Mouse (Mus musculus): Measurements from ENCODE around the gene Ptpro. TPM values are rescaled to one million over a fixed set of nuclear protein-coding genes. Genes with fewer than 3 reads are reported as not detected.

The Ptpro gene
- 1.8 and 2.3 TPM in 2 replicates for polyA plus RNA-seq (2015; fragmentation: Nextera tagmentation; extraction: Ambion mirVana)

GRCm38 (mm10) chr6:137252194-137252886 lies at the start of gene Ptpro:
TSS of gene Ptpro (plus strand) at chr6:137252319.
- Histone ChIP-seq H3K9me3 (ENCODE audit: control insufficient read depth, low read length) (no peaks in the 10 kb centered on the region), H3K4me1 (ENCODE audit: control insufficient read depth, insufficient read depth, low read length) (no peaks in the 10 kb centered on the region; the same call in 1 of the 2 replicates), H3K36me3 (ENCODE audit: control insufficient read depth, insufficient read depth, low read length) (no peaks in the 10 kb centered on the region), H3K4me3 (ENCODE audit: low read length) (peak within 1 kb of the TSS; percentile 48), H3K27me3 (replicated peaks; ENCODE audit: control insufficient read depth, insufficient read depth, low read length) (peaks cover 12% of the 10 kb centered on the region), H3K4me2 (ENCODE audit: low read depth, low read length) (peak within 1 kb of the TSS; percentile 87), H3K9ac (ENCODE audit: low read depth, low read length) (peak within 1 kb of the TSS; percentile 50; the same call in 1 of the 2 replicates), H3K27ac (ENCODE audit: low read length) (no peak within 1 kb of the TSS)
- peak; percentile 64 for ATAC-seq
- 2% methylated on average over 53 of the region's 53 CpGs for WGBS

GRCm38 (mm10) chr6:137202661-137203060 lies 49.5 kb upstream of the Ptpro start:
- Histone ChIP-seq H3K36me3 (ENCODE audit: control insufficient read depth, insufficient read depth, low read length) (no peaks in the 10 kb centered on the region), H3K4me3 (ENCODE audit: low read length) (no peak overlapping the region), H3K27ac (ENCODE audit: low read length) (no peak overlapping the region), H3K27me3 (replicated peaks; ENCODE audit: control insufficient read depth, insufficient read depth, low read length) (no peaks in the 10 kb centered on the region; the same call in 1 of the 2 replicates), H3K9ac (ENCODE audit: low read depth, low read length) (no peak overlapping the region), H3K4me1 (ENCODE audit: control insufficient read depth, insufficient read depth, low read length) (no peaks in the 10 kb centered on the region), H3K9me3 (ENCODE audit: control insufficient read depth, low read length) (no peaks in the 10 kb centered on the region), H3K4me2 (ENCODE audit: low read depth, low read length) (no peak overlapping the region)
- 85% methylated on average over 4 of the region's 4 CpGs for WGBS
- ATAC-seq = no peak

- H3K27me3 ChIP-seq (replicated peaks; ENCODE audit: control insufficient read depth, insufficient read depth, low read length) = no peaks in the 10 kb centered on the region; the same call in 1 of the 2 replicates
- no peak overlapping the region for H3K4me2 ChIP-seq (ENCODE audit: low read depth, low read length)
- H3K4me1 ChIP-seq (ENCODE audit: control insufficient read depth, insufficient read depth, low read length) = no peaks in the 10 kb centered on the region
- H3K9me3 ChIP-seq (ENCODE audit: control insufficient read depth, low read length) = no peaks in the 10 kb centered on the region
- no peak overlapping the region for H3K9ac ChIP-seq (ENCODE audit: low read depth, low read length)
- H3K4me3 ChIP-seq (ENCODE audit: low read length) = no peak overlapping the region
- H3K27ac ChIP-seq (ENCODE audit: low read length) = no peak overlapping the region
- WGBS = 54% methylated on average over 11 of the region's 11 CpGs
- ATAC-seq = no peak
- H3K36me3 ChIP-seq (ENCODE audit: control insufficient read depth, insufficient read depth, low read length) = no peaks in the 10 kb centered on the region
Measured at GRCm38 (mm10) chr6:137205662-137206400, 46.3 kb upstream of the Ptpro start.

GRCm38 (mm10) chr6:137207126-137207525 lies 45.0 kb upstream of the Ptpro start:
- H3K4me3 ChIP-seq (ENCODE audit: low read length) = no peak overlapping the region
- no peaks in the 10 kb centered on the region for H3K36me3 ChIP-seq (ENCODE audit: control insufficient read depth, insufficient read depth, low read length)
- no peaks in the 10 kb centered on the region for H3K4me1 ChIP-seq (ENCODE audit: control insufficient read depth, insufficient read depth, low read length)
- H3K9me3 ChIP-seq (ENCODE audit: control insufficient read depth, low read length) = no peaks in the 10 kb centered on the region
- ATAC-seq = no peak
- no peak overlapping the region for H3K27ac ChIP-seq (ENCODE audit: low read length)
- no peak overlapping the region for H3K4me2 ChIP-seq (ENCODE audit: low read depth, low read length)
- no peak overlapping the region for H3K9ac ChIP-seq (ENCODE audit: low read depth, low read length)
- H3K27me3 ChIP-seq (replicated peaks; ENCODE audit: control insufficient read depth, insufficient read depth, low read length) = no peaks in the 10 kb centered on the region; the same call in 1 of the 2 replicates
- 86% methylated on average over 6 of the region's 6 CpGs for WGBS

GRCm38 (mm10) chr6:137209992-137210391 lies 42.1 kb upstream of the Ptpro start:
- Histone ChIP-seq H3K27me3 (replicated peaks; ENCODE audit: control insufficient read depth, insufficient read depth, low read length) (no peaks in the 10 kb centered on the region; the same call in 1 of the 2 replicates), H3K9ac (ENCODE audit: low read depth, low read length) (no peak overlapping the region), H3K4me1 (ENCODE audit: control insufficient read depth, insufficient read depth, low read length) (no peaks in the 10 kb centered on the region), H3K4me3 (ENCODE audit: low read length) (no peak overlapping the region), H3K4me2 (ENCODE audit: low read depth, low read length) (no peak overlapping the region), H3K36me3 (ENCODE audit: control insufficient read depth, insufficient read depth, low read length) (no peaks in the 10 kb centered on the region), H3K27ac (ENCODE audit: low read length) (no peak overlapping the region), H3K9me3 (ENCODE audit: control insufficient read depth, low read length) (no peaks in the 10 kb centered on the region)
- 80% methylated on average over 8 of the region's 8 CpGs for WGBS
- ATAC-seq = no peak

GRCm38 (mm10) chr6:137210991-137211390 lies 41.1 kb upstream of the Ptpro start:
- Histone ChIP-seq H3K9ac (ENCODE audit: low read depth, low read length) (no peak overlapping the region), H3K4me3 (ENCODE audit: low read length) (no peak overlapping the region), H3K27ac (ENCODE audit: low read length) (no peak overlapping the region), H3K27me3 (replicated peaks; ENCODE audit: control insufficient read depth, insufficient read depth, low read length) (no peaks in the 10 kb centered on the region; the same call in 1 of the 2 replicates), H3K36me3 (ENCODE audit: control insufficient read depth, insufficient read depth, low read length) (no peaks in the 10 kb centered on the region), H3K4me2 (ENCODE audit: low read depth, low read length) (no peak overlapping the region), H3K9me3 (ENCODE audit: control insufficient read depth, low read length) (no peaks in the 10 kb centered on the region), H3K4me1 (ENCODE audit: control insufficient read depth, insufficient read depth, low read length) (no peaks in the 10 kb centered on the region)
- ATAC-seq = no peak
- WGBS = 88% methylated on average over 10 of the region's 10 CpGs

- Histone ChIP-seq H3K4me1 (ENCODE audit: control insufficient read depth, insufficient read depth, low read length) (no peaks in the 10 kb centered on the region), H3K27ac (ENCODE audit: low read length) (no peak overlapping the region), H3K27me3 (replicated peaks; ENCODE audit: control insufficient read depth, insufficient read depth, low read length) (no peaks in the 10 kb centered on the region; the same call in 1 of the 2 replicates), H3K9ac (ENCODE audit: low read depth, low read length) (no peak overlapping the region), H3K36me3 (ENCODE audit: control insufficient read depth, insufficient read depth, low read length) (no peaks in the 10 kb centered on the region), H3K4me3 (ENCODE audit: low read length) (no peak overlapping the region), H3K9me3 (ENCODE audit: control insufficient read depth, low read length) (no peaks in the 10 kb centered on the region), H3K4me2 (ENCODE audit: low read depth, low read length) (no peak overlapping the region)
- 41% methylated on average over 2 of the region's 2 CpGs for WGBS
- no peak for ATAC-seq
Measured at GRCm38 (mm10) chr6:137211441-137211840, 40.7 kb upstream of the Ptpro start.

GRCm38 (mm10) chr6:137217841-137218463 lies 34.2 kb upstream of the Ptpro start:
- no peak for ATAC-seq
- Histone ChIP-seq H3K36me3 (ENCODE audit: control insufficient read depth, insufficient read depth, low read length) (no peaks in the 10 kb centered on the region), H3K27ac (ENCODE audit: low read length) (no peak overlapping the region), H3K4me1 (ENCODE audit: control insufficient read depth, insufficient read depth, low read length) (no peaks in the 10 kb centered on the region), H3K4me2 (ENCODE audit: low read depth, low read length) (no peak overlapping the region), H3K27me3 (replicated peaks; ENCODE audit: control insufficient read depth, insufficient read depth, low read length) (no peaks in the 10 kb centered on the region), H3K9ac (ENCODE audit: low read depth, low read length) (no peak overlapping the region), H3K4me3 (ENCODE audit: low read length) (no peak overlapping the region), H3K9me3 (ENCODE audit: control insufficient read depth, low read length) (no peaks in the 10 kb centered on the region)
- WGBS = 76% methylated on average over 8 of the region's 8 CpGs

GRCm38 (mm10) chr6:137252887-137253242 lies 746 bp downstream of the Ptpro start:
- H3K9ac ChIP-seq (ENCODE audit: low read depth, low read length) = peak overlapping the region; percentile 50; the same call in 1 of the 2 replicates
- peaks cover 12% of the 10 kb centered on the region for H3K27me3 ChIP-seq (replicated peaks; ENCODE audit: control insufficient read depth, insufficient read depth, low read length)
- peak overlapping the region; percentile 48 for H3K4me3 ChIP-seq (ENCODE audit: low read length)
- H3K9me3 ChIP-seq (ENCODE audit: control insufficient read depth, low read length) = no peaks in the 10 kb centered on the region
- no peaks in the 10 kb centered on the region; the same call in 1 of the 2 replicates for H3K4me1 ChIP-seq (ENCODE audit: control insufficient read depth, insufficient read depth, low read length)
- H3K4me2 ChIP-seq (ENCODE audit: low read depth, low read length) = peak overlapping the region; percentile 87
- no peak overlapping the region for H3K27ac ChIP-seq (ENCODE audit: low read length)
- no peak for ATAC-seq
- H3K36me3 ChIP-seq (ENCODE audit: control insufficient read depth, insufficient read depth, low read length) = no peaks in the 10 kb centered on the region
- WGBS = 2% methylated on average over 15 of the region's 15 CpGs
